Mouse (Mus musculus): Measurements from ENCODE around the gene Shank1. TPM values are rescaled to one million over a fixed set of nuclear protein-coding genes. Genes with fewer than 3 reads are reported as not detected.
A peak's percentile ranks its signal among the peaks of the same experiment; 100 is the strongest.

Gene Shank1
- polyA plus RNA-seq, 1 experiment from 2014 or later = 0.53 TPM

DNA sequence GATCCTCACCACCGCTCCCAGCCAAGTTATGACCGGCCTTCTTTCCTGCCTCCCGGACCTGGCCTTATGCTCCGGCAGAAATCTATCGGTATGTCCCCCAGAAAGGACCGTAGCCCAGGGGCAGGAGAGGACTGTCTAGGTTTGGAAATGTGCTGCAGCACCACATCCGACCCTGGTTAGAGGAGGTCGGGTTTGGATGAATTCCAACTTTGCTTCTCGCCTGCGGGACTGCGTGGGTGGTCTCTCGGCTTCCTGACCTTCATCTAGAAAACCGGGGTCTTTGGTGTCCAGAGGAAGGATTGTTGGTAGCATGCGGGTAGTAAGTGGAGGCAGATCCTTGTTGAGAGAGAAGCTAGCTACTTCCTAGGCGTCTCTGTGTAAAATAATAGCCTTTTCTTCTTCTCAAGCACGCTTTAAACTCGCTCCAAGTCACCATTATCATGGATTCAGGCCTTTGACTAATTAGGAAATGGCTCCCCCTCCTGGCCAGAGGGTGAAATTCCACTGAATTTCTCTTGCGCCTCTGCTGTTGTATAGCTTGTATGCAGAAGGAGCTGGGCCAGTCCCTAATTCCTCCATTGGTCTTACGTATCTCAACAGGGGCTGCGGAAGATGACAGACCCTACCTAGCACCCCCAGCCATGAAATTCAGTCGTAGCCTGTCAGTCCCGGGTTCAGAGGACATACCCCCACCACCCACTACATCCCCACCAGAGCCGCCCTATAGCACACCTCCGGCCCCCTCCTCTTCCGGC, 41.1 kb downstream of the Shank1 start:
- Histone ChIP-seq H3K27ac (replicated peaks) (no peak overlapping the region), H3K27me3 (ENCODE audit: control insufficient read depth, insufficient read depth, low read length) (peaks cover 30% of the 10 kb centered on the region), H3K36me3 (ENCODE audit: control insufficient read depth, insufficient read depth, low read length) (no peaks in the 10 kb centered on the region), H3K4me2 (replicated peaks; ENCODE audit: low read depth) (peak overlapping the region; percentile 50), H3K4me3 (ENCODE audit: low read depth, low read length) (peak overlapping the region; percentile 23), H3K9me3 (ENCODE audit: control insufficient read depth, low read length) (no peaks in the 10 kb centered on the region), H3K4me1 (replicated peaks; ENCODE audit: control insufficient read depth, insufficient read depth) (no peaks in the 10 kb centered on the region), H3K9ac (ENCODE audit: low read length) (peak overlapping the region; percentile 38; the same call in 1 of the 2 replicates)
- ATAC-seq (ENCODE audit: low FRiP score, low TSS enrichment) (peak; percentile 55; the same call in 1 of the 2 replicates), DNase-seq (ENCODE audit: low spot score) (peak; percentile 80)
- 4% methylated on average over 25 of the region's 25 CpGs for WGBS
- TF ChIP-seq EP300 (optimal IDR thresholded peaks at IDR 0.05) = no peak
- TF ChIP-seq CTCF (IDR thresholded peaks at IDR 0.05; ENCODE audit: low read depth) = peak; percentile 94

DNA sequence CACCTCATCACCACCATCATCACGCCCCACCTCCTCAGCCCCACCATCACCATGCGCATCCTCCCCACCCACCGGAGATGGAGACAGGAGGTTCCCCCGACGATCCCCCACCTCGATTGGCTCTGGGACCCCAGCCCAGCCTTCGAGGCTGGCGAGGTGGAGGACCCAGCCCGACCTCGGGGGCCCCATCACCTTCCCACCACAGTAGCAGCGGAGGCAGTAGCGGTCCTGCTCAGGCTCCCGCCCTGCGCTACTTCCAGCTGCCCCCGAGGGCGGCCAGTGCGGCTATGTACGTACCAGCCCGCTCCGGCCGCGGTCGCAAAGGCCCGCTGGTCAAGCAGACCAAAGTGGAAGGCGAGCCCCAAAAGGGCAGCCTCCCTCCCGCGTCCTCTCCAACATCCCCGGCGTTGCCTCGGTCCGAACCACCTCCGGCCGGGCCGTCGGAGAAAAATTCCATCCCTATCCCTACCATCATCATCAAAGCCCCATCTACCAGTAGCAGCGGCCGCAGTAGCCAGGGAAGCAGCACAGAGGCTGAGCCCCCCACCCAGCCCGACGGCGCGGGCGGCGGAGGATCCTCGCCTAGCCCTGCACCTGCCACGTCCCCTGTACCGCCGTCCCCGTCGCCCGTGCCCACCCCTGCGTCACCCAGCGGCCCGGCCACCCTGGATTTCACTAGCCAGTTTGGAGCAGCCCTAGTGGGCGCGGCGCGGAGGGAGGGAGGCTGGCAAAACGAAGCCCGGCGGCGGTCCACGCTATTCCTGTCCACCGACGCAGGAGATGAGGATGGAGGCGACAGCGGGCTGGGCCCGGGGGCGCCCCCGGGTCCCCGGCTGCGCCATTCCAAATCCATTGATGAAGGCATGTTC, 42.1 kb downstream of the Shank1 start:
- H3K4me2 ChIP-seq (replicated peaks; ENCODE audit: low read depth) = no peak overlapping the region
- H3K9me3 ChIP-seq (ENCODE audit: control insufficient read depth, low read length) = no peaks in the 10 kb centered on the region
- H3K9ac ChIP-seq (ENCODE audit: low read length) = no peak overlapping the region
- 7% methylated on average over 67 of the region's 71 CpGs for WGBS
- no peaks in the 10 kb centered on the region for H3K4me1 ChIP-seq (replicated peaks; ENCODE audit: control insufficient read depth, insufficient read depth)
- no peak for ATAC-seq (ENCODE audit: low FRiP score, low TSS enrichment)
- H3K4me3 ChIP-seq (ENCODE audit: low read depth, low read length) = no peak overlapping the region
- peaks cover 30% of the 10 kb centered on the region for H3K27me3 ChIP-seq (ENCODE audit: control insufficient read depth, insufficient read depth, low read length)
- TF ChIP-seq EP300 (optimal IDR thresholded peaks at IDR 0.05) = no peak
- TF ChIP-seq CTCF (IDR thresholded peaks at IDR 0.05; ENCODE audit: low read depth) = no peak
- H3K27ac ChIP-seq (replicated peaks) = no peak overlapping the region
- no peaks in the 10 kb centered on the region for H3K36me3 ChIP-seq (ENCODE audit: control insufficient read depth, insufficient read depth, low read length)
- no peak for DNase-seq (ENCODE audit: low spot score)

DNA sequence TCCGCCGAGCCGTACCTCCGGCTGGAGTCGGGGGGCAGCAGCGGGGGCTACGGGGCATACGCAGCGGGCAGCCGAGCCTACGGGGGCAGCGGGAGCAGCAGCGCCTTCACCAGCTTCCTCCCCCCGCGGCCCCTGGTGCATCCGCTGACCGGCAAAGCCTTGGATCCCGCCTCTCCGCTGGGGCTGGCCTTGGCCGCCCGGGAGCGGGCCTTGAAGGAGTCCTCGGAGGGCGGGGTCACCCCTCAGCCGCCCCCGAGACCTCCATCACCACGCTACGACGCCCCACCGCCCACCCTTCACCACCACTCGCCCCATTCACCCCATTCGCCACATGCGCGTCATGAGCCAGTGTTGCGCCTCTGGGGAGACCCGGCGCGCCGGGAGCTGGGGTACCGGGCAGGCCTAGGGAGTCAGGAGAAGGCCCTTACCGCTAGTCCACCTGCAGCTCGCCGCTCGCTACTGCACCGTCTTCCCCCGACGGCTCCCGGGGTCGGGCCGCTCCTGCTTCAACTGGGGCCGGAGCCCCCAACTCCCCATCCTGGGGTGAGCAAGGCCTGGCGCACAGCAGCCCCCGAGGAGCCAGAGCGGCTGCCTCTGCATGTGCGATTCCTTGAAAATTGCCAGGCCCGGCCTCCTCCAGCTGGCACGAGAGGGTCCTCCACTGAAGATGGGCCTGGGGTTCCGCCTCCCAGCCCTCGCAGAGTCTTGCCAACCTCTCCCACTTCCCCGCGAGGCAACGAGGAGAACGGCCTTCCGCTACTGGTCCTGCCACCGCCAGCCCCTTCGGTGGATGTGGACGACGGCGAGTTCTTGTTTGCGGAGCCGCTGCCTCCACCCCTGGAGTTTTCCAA, 42.9 kb downstream of the Shank1 start:
- Histone ChIP-seq H3K36me3 (ENCODE audit: control insufficient read depth, insufficient read depth, low read length) (no peaks in the 10 kb centered on the region), H3K9me3 (ENCODE audit: control insufficient read depth, low read length) (no peaks in the 10 kb centered on the region), H3K9ac (ENCODE audit: low read length) (no peak overlapping the region), H3K4me2 (replicated peaks; ENCODE audit: low read depth) (no peak overlapping the region), H3K27me3 (ENCODE audit: control insufficient read depth, insufficient read depth, low read length) (peaks cover 34% of the 10 kb centered on the region), H3K4me3 (ENCODE audit: low read depth, low read length) (no peak overlapping the region), H3K27ac (replicated peaks) (no peak overlapping the region), H3K4me1 (replicated peaks; ENCODE audit: control insufficient read depth, insufficient read depth) (no peaks in the 10 kb centered on the region)
- ATAC-seq (ENCODE audit: low FRiP score, low TSS enrichment) = no peak; the same call in 1 of the 2 replicates
- no peak for DNase-seq (ENCODE audit: low spot score)
- no peak for TF ChIP-seq EP300 (optimal IDR thresholded peaks at IDR 0.05)
- no peak for TF ChIP-seq CTCF (IDR thresholded peaks at IDR 0.05; ENCODE audit: low read depth)
- 3% methylated on average over 57 of the region's 71 CpGs for WGBS

DNA sequence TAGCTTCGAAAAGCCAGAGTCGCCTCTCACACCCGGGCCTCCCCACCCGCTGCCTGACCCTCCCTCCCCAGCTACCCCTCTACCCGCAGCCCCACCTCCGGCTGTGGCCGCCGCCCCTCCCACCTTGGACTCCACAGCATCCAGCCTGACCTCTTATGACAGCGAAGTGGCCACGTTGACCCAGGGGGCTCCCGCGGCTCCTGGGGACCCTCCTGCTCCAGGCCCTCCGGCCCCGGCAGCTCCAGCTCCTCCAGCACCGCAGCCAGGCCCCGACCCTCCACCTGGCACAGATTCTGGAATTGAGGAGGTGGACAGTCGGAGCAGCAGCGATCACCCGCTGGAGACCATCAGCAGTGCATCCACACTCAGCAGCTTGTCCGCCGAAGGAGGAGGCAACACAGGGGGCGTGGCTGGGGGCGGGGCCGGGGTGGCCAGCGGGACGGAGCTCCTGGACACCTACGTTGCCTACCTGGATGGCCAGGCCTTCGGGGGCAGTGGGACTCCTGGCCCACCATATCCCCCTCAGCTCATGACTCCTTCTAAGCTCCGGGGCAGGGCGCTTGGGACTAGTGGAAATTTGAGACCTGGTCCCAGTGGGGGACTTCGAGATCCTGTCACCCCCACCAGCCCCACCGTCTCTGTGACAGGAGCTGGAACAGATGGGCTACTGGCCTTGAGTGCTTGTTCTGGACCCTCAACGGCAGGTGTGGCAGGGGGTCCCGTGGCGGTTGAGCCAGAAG, 43.7 kb downstream of the Shank1 start:
- Histone ChIP-seq H3K9ac (ENCODE audit: low read length) (no peak overlapping the region), H3K27ac (replicated peaks) (no peak overlapping the region), H3K36me3 (ENCODE audit: control insufficient read depth, insufficient read depth, low read length) (no peaks in the 10 kb centered on the region), H3K4me3 (ENCODE audit: low read depth, low read length) (no peak overlapping the region), H3K4me2 (replicated peaks; ENCODE audit: low read depth) (no peak overlapping the region), H3K9me3 (ENCODE audit: control insufficient read depth, low read length) (no peaks in the 10 kb centered on the region), H3K4me1 (replicated peaks; ENCODE audit: control insufficient read depth, insufficient read depth) (no peaks in the 10 kb centered on the region), H3K27me3 (ENCODE audit: control insufficient read depth, insufficient read depth, low read length) (peaks cover 34% of the 10 kb centered on the region)
- 0 out of 2 replicates have a peak, but pooled peaks have one; percentile 31 for ATAC-seq (ENCODE audit: low FRiP score, low TSS enrichment)
- 3% methylated on average over 33 of the region's 35 CpGs for WGBS
- DNase-seq (ENCODE audit: low spot score) = peak; percentile 70
- TF ChIP-seq EP300 (optimal IDR thresholded peaks at IDR 0.05) (no peak), CTCF (IDR thresholded peaks at IDR 0.05; ENCODE audit: low read depth) (no peak)

DNA sequence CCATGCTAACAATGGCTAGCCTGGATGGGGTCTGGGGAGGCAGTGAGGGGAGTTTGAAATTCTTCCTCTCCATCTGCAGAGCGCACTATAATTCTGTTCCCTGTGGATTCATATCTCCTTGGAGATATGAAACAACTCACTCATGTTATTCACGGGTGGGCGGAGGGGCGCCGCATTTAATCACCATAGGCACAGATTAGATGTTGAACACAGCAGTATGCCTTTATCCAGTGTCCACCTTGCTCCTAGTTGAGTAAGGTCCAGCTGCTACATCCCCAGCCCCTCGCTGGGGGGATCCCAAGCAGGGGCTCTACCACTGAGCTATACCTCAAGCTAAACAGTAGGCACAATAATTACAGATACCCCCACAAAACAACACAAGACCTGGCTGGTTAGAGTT, 45.4 kb downstream of the Shank1 start:
- TF ChIP-seq EP300 (optimal IDR thresholded peaks at IDR 0.05) = no peak
- no peak for TF ChIP-seq CTCF (IDR thresholded peaks at IDR 0.05; ENCODE audit: low read depth)
- Histone ChIP-seq H3K4me2 (replicated peaks; ENCODE audit: low read depth) (no peak overlapping the region), H3K27ac (replicated peaks) (no peak overlapping the region), H3K4me1 (replicated peaks; ENCODE audit: control insufficient read depth, insufficient read depth) (no peaks in the 10 kb centered on the region), H3K9ac (ENCODE audit: low read length) (no peak overlapping the region), H3K27me3 (ENCODE audit: control insufficient read depth, insufficient read depth, low read length) (peaks cover 34% of the 10 kb centered on the region), H3K9me3 (ENCODE audit: control insufficient read depth, low read length) (no peaks in the 10 kb centered on the region), H3K36me3 (ENCODE audit: control insufficient read depth, insufficient read depth, low read length) (no peaks in the 10 kb centered on the region), H3K4me3 (ENCODE audit: low read depth, low read length) (no peak overlapping the region)
- ATAC-seq (ENCODE audit: low FRiP score, low TSS enrichment) = no peak
- WGBS = 70% methylated on average over 6 of the region's 6 CpGs
- no peak for DNase-seq (ENCODE audit: low spot score)
